Mouse (Mus musculus): ENCODE data around the gene Zscan4e. TPM values are rescaled to one million over a fixed set of nuclear protein-coding genes. Genes with fewer than 3 reads are reported as not detected.
"Not testable (repeated sequence)": the region's sequence is repeated elsewhere in the genome, so short reads cannot be mapped to it uniquely, and the experiment has no call there.

Zscan4e gene
- not detected in 2 replicates for polyA plus RNA-seq (2016; fragmentation: Nextera tagmentation; extraction: Ambion mirVana)

DNA sequence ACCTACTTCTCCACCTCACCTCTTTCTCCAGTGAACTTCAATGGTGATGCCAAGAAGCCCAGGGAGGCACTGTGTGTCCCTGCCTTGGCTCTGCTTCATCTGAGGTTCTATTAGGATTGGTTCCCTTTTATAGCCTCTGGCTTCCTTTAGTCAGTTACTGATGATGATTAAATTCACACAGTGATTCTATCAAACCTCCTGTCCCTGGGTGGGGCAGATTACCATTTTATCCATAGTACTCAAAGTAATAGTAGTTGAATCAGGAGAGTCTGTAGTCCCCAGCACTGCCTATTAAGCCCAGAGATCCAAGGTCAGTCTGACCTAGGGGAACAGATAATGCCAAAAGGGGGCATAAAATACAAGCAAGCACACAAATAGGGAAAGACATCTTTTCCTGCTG lies at the start of gene Zscan4e:
TSS of gene Zscan4e (minus strand) at position 101 of the 400 bp plus-strand sequence.
- not testable (repeated sequence) for H3K4me1 ChIP-seq; H3K36me3 ChIP-seq (replicated peaks); DNase-seq (ENCODE audit: low spot score); H3K27ac ChIP-seq (replicated peaks); H3K9me3 ChIP-seq; H3K4me3 ChIP-seq; H3K27me3 ChIP-seq (replicated peaks; ENCODE audit: low read depth, poor library complexity, severe bottlenecking)

Small RNA genes within 50 kb of the gene (microRNA-seq; reads per million reads assigned to microRNA genes)
- gene Gm23087 = not detected
- gene Gm26248 = not detected

Other genes starting within 250 kb of the Zscan4e start
- gene Zscan4-ps1, start 241.0 kb downstream of the Zscan4e start, polyA plus RNA-seq (2016; fragmentation: Nextera tagmentation; extraction: Ambion mirVana) = not detected in 2 replicates
- gene Zscan4d, start 144.5 kb downstream of the Zscan4e start, polyA plus RNA-seq (2016; fragmentation: Nextera tagmentation; extraction: Ambion mirVana) = not detected in 2 replicates
- not detected in 2 replicates for gene Zscan4f, start 87.2 kb upstream of the Zscan4e start, polyA plus RNA-seq (2016; fragmentation: Nextera tagmentation; extraction: Ambion mirVana)
- not detected in 2 replicates for gene Zscan4-ps2, start 203.6 kb upstream of the Zscan4e start, polyA plus RNA-seq (2016; fragmentation: Nextera tagmentation; extraction: Ambion mirVana)